Mouse (Mus musculus): ENCODE measurements around the gene Flot1.

Flot1 gene

DNA sequence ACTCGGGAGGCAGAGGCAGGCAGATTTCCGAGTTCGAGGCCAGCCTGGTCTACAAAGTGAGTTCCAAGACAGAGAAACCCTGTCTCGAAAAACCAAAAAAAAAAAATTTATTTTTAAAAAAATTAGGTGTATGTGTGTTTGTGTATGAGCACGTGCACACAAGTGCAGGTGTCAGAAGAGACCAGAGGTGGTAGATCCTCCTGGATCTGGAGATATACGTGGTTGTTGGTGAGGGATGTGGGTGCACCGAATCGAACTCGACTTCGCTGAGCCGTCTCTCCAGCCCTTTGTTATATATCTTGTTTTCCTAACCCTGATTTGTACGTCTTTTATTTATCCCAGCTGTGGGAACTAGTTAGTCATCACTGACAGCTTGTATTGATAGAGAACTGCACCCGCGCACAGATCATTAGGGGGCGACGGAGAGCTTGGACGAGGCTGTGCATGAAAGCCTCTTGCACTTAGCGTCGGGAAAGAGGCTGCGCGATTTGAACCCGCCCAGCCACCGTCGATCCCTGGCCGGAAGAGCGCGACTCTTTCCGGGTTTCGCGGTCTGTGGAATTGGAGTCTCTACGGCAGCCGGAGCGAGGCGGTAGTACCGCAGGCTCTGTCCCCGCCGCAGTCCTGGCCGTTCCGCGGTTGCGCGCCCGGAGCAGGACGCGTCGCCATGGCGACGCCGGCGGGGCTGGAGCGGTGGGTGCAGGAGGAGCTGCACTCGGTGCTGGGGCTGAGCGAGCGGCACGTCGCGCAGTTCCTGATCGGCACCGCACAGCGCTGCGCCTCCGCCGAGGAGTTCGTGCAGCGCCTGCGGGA, 56.4 kb downstream of the Flot1 start, which contains the start of gene Dhx16:
Dhx16 (plus strand) TSS at position 575 of the 813 bp plus-strand sequence.
- peak; percentile 96 for DNase-seq (ENCODE audit: low read depth, low spot score)
- H3K27me3 ChIP-seq (ENCODE audit: control insufficient read depth, insufficient read depth, low read length, poor library complexity, severe bottlenecking), result no peaks in the 10 kb centered on the region
- peaks cover 9% of the 10 kb centered on the region for H3K36me3 ChIP-seq (ENCODE audit: control insufficient read depth, insufficient read depth, low read length, poor library complexity, severe bottlenecking)

All from splenic B cell, adult 2 months (primary cell).